Mouse (Mus musculus): ENCODE data around the gene Perm1.

Gene Perm1

GRCm38 (mm10) chr4:156215649-156216048, at the start of gene Perm1:
TSS of gene Perm1 (plus strand) at chr4:156215868.
- no peak for DNase-seq (ENCODE audit: low spot score)

GRCm38 (mm10) chr4:156166477-156166876, 49.2 kb upstream of the Perm1 start:
- no peak for DNase-seq (ENCODE audit: low spot score)

GRCm38 (mm10) chr4:156168611-156169010, 47.1 kb upstream of the Perm1 start:
- DNase-seq (ENCODE audit: low spot score): no peak

GRCm38 (mm10) chr4:156169129-156169528, 46.5 kb upstream of the Perm1 start:
- no peak for DNase-seq (ENCODE audit: low spot score)

GRCm38 (mm10) chr4:156171828-156172227, 43.8 kb upstream of the Perm1 start:
- no peak for DNase-seq (ENCODE audit: low spot score)

- DNase-seq (ENCODE audit: low spot score): no peak
Observed at GRCm38 (mm10) chr4:156177630-156178029, 38.0 kb upstream of the Perm1 start.

GRCm38 (mm10) chr4:156183747-156184146, 31.9 kb upstream of the Perm1 start:
- DNase-seq (ENCODE audit: low spot score): no peak

- DNase-seq (ENCODE audit: low spot score): no peak
Observed at GRCm38 (mm10) chr4:156184291-156184954, 31.2 kb upstream of the Perm1 start.

- DNase-seq (ENCODE audit: low spot score): no peak
Observed at GRCm38 (mm10) chr4:156185456-156185949, 30.2 kb upstream of the Perm1 start.

- no peak for DNase-seq (ENCODE audit: low spot score)
Observed at GRCm38 (mm10) chr4:156185950-156186850, 29.5 kb upstream of the Perm1 start.

- no peak for DNase-seq (ENCODE audit: low spot score)
Observed at GRCm38 (mm10) chr4:156188162-156188810, 27.4 kb upstream of the Perm1 start.

GRCm38 (mm10) chr4:156188811-156189323, 26.8 kb upstream of the Perm1 start:
- DNase-seq (ENCODE audit: low spot score): no peak

- DNase-seq (ENCODE audit: low spot score): peak; percentile 80
Observed at GRCm38 (mm10) chr4:156192421-156193199, 23.1 kb upstream of the Perm1 start.

GRCm38 (mm10) chr4:156193200-156193590, 22.5 kb upstream of the Perm1 start:
- DNase-seq (ENCODE audit: low spot score): peak; percentile 60

- DNase-seq (ENCODE audit: low spot score): no peak
Observed at GRCm38 (mm10) chr4:156193906-156194305, 21.8 kb upstream of the Perm1 start.

GRCm38 (mm10) chr4:156194346-156194745, 21.3 kb upstream of the Perm1 start:
- DNase-seq (ENCODE audit: low spot score): no peak

GRCm38 (mm10) chr4:156195927-156196870, 19.5 kb upstream of the Perm1 start:
- DNase-seq (ENCODE audit: low spot score): peak; percentile 65

- DNase-seq (ENCODE audit: low spot score): peak; percentile 71
Observed at GRCm38 (mm10) chr4:156197131-156197828, 18.4 kb upstream of the Perm1 start, which contains the start of gene Agrn. TSS of gene Agrn (minus strand) at chr4:156197488.

- peak; percentile 94 for DNase-seq (ENCODE audit: low spot score)
Observed at GRCm38 (mm10) chr4:156197829-156198205, 17.9 kb upstream of the Perm1 start.
